ENCODE assay signal across 7 mouse cellular contexts in genomic region chr15:100424396-100425122, GRCm38 (mm10). TPM values are rescaled to one million over a fixed set of nuclear protein-coding genes. Genes with fewer than 3 reads are reported as not detected.
DNase-seq lines count a peak whose midpoint lies in the region; ATAC-seq and TF ChIP-seq lines count a peak whose summit lies in the region.

Gene Slc11a2 (minus strand): TSS chr15:100425072.

- no peak for TF ChIP-seq CTCF in ES-Bruce4 (IDR thresholded peaks at IDR 0.05; ENCODE audit: low read depth, low read length)
- no peak for TF ChIP-seq CTCF in gastrocnemius, adult 2 months (IDR thresholded peaks at IDR 0.05)

- H3K4me2 ChIP-seq in limb, embryonic 11.5 days (ENCODE audit: low read depth, severe bottlenecking), result peak within 1 kb of the TSS; percentile 91
- peak within 1 kb of the TSS; percentile 92 for H3K4me2 ChIP-seq in neural tube, embryonic 11.5 days (ENCODE audit: low read depth)

- TF ChIP-seq POLR2A in ES-Bruce4 (IDR thresholded peaks at IDR 0.05; ENCODE audit: insufficient read depth, low read length), result no peak

- H3K4me1 ChIP-seq in ES-Bruce4 (ENCODE audit: control insufficient read depth, insufficient read depth, low read length), result no peaks in the 10 kb centered on the region
- H3K4me1 ChIP-seq in limb, embryonic 11.5 days (ENCODE audit: control insufficient read depth, insufficient read depth, low read length), result peaks cover 18% of the 10 kb centered on the region; the same call in 1 of the 2 replicates
- peaks cover 10% of the 10 kb centered on the region; the same call in 1 of the 2 replicates for H3K4me1 ChIP-seq in neural tube, embryonic 11.5 days (ENCODE audit: control insufficient read depth, insufficient read depth, low read length)

- no peak within 1 kb of the TSS for H3K9ac ChIP-seq in ES-Bruce4 (ENCODE audit: low read depth, poor library complexity, severe bottlenecking)
- H3K9ac ChIP-seq in limb, embryonic 11.5 days (ENCODE audit: low read length), result 0 out of 2 replicates have a peak within 1 kb of the TSS, but pooled peaks have one; percentile 3
- no peak within 1 kb of the TSS; the same call in 1 of the 2 replicates for H3K9ac ChIP-seq in neural tube, embryonic 11.5 days (ENCODE audit: low read length)

- H3K36me3 ChIP-seq in ES-Bruce4 (ENCODE audit: control insufficient read depth, insufficient read depth, low read length, poor library complexity, severe bottlenecking), result no peaks in the 10 kb centered on the region
- H3K36me3 ChIP-seq in limb, embryonic 11.5 days (ENCODE audit: control insufficient read depth, insufficient read depth, low read length), result no peaks in the 10 kb centered on the region
- no peaks in the 10 kb centered on the region for H3K36me3 ChIP-seq in neural tube, embryonic 11.5 days (ENCODE audit: control insufficient read depth, insufficient read depth, low read length)

- peak in 1 of 2 experiments; percentile 41 for DNase-seq in adrenal gland, postnatal 36 days
- DNase-seq in gastrocnemius, adult 2 months, result no peak
- DNase-seq in induced T-regulatory cell, adult 2 months (ENCODE audit: low read depth), result peak; percentile 68
- DNase-seq in limb, embryonic 11.5 days (ENCODE audit: low spot score), result peak; percentile 60
- no peak for DNase-seq in neural tube, embryonic 11.5 days (ENCODE audit: low spot score)
- no peak for DNase-seq in cerebellum, adult 11 months

- TF ChIP-seq EP300 in ES-Bruce4 (IDR thresholded peaks at IDR 0.05; ENCODE audit: insufficient read depth, low read depth, low read length), result no peak

- ATAC-seq in limb, embryonic 11.5 days (ENCODE audit: insufficient number of reproducible peaks, low FRiP score, low TSS enrichment, low read depth), result no peak
- ATAC-seq in neural tube, embryonic 11.5 days (ENCODE audit: insufficient read depth, low FRiP score, low TSS enrichment), result no peak

- no peak within 1 kb of the TSS for H3K4me3 ChIP-seq in ES-Bruce4 (ENCODE audit: low read depth, low read length)
- H3K4me3 ChIP-seq in gastrocnemius, adult 2 months, result peak within 1 kb of the TSS; percentile 96
- peak within 1 kb of the TSS; percentile 99 for H3K4me3 ChIP-seq in limb, embryonic 11.5 days (ENCODE audit: low read depth, low read length)
- peak within 1 kb of the TSS; percentile 98 for H3K4me3 ChIP-seq in neural tube, embryonic 11.5 days (ENCODE audit: low read depth, low read length)

- intact Hi-C loops in gastrocnemius, adult 2 months (cut with DNase I), result loop anchor here (5.0 kb wide), 1 partner anchor 33 kb away; no protein-coding TSS in a partner anchor

- H3K27me3 ChIP-seq in ES-Bruce4 (ENCODE audit: control insufficient read depth, insufficient read depth, low read length, poor library complexity, severe bottlenecking), result no peaks in the 10 kb centered on the region
- H3K27me3 ChIP-seq in limb, embryonic 11.5 days (ENCODE audit: control insufficient read depth, insufficient read depth, low read length), result no peaks in the 10 kb centered on the region
- H3K27me3 ChIP-seq in neural tube, embryonic 11.5 days (ENCODE audit: control insufficient read depth, insufficient read depth, low read length), result peaks cover 17% of the 10 kb centered on the region

- H3K9me3 ChIP-seq in ES-Bruce4 (replicated peaks; ENCODE audit: control insufficient read depth, insufficient read depth, low read length, poor library complexity, severe bottlenecking), result no peaks in the 10 kb centered on the region
- H3K9me3 ChIP-seq in limb, embryonic 11.5 days (ENCODE audit: control insufficient read depth, low read length), result no peaks in the 10 kb centered on the region
- H3K9me3 ChIP-seq in neural tube, embryonic 11.5 days (ENCODE audit: control insufficient read depth, low read length), result no peaks in the 10 kb centered on the region

- 9% methylated on average over 17 of the region's 17 CpGs for WGBS in limb, embryonic 11.5 days
- 25% methylated on average over 17 of the region's 17 CpGs for WGBS in neural tube, embryonic 11.5 days

- no peak within 1 kb of the TSS for H3K27ac ChIP-seq in ES-Bruce4 (ENCODE audit: insufficient read depth, low read length)
- H3K27ac ChIP-seq in gastrocnemius, adult 2 months, result peak within 1 kb of the TSS; percentile 6; the same call in 1 of the 2 replicates
- H3K27ac ChIP-seq in limb, embryonic 11.5 days (replicated peaks; ENCODE audit: low read depth, low read length), result 0 out of 2 replicates have a peak within 1 kb of the TSS, but pooled peaks have one; percentile 21
- H3K27ac ChIP-seq in neural tube, embryonic 11.5 days (ENCODE audit: low read depth, low read length), result no peak within 1 kb of the TSS

RNA-seq across cellular contexts. Expression of gene Slc11a2, which starts in this region (rescaled TPM):
- 24.0 and 29.9 TPM in 2 replicates for polyA plus RNA-seq in ES-Bruce4 (2011; ENCODE audit: insufficient read depth, insufficient read length, low read depth, missing spikeins)
- 100 to 1,000 TPM in 1 of 2 experiments, 10 to 100 TPM in 1; 98.5 to 112 TPM for total RNA-seq in adrenal gland, postnatal 36 days (2021)
- 10 to 100 TPM; 38.4 to 52.0 TPM for total RNA-seq in gastrocnemius, adult 2 months (2021)
- 19.5 and 24.3 TPM in 2 replicates for polyA plus RNA-seq in limb, embryonic 11.5 days (2014; fragmentation: Nextera tagmentation; extraction: Ambion mirVana)
- polyA plus RNA-seq in neural tube, embryonic 11.5 days (2014; fragmentation: Nextera tagmentation; extraction: Ambion mirVana), result 18.2 and 21.6 TPM in 2 replicates

Comparison
In these comparisons a context has a peak if more than half of its experiments do, and no peak if none do; other contexts are left out.
1. H3K27ac ChIP-seq: peak in gastrocnemius, adult 2 months (single experiment) and limb, embryonic 11.5 days (single experiment); none in ES-Bruce4 (single experiment) and neural tube, embryonic 11.5 days (single experiment).
2. DNase-seq: peak in induced T-regulatory cell, adult 2 months (single experiment) and limb, embryonic 11.5 days (single experiment); none in gastrocnemius, adult 2 months (single experiment), neural tube, embryonic 11.5 days (single experiment) and cerebellum, adult 11 months (single experiment).